Mouse (Mus musculus) hindbrain, postnatal 0 days (tissue): ENCODE measurements at regions not wholly inside any gene's neighbourhood (a gene's known extent, or its start where the extent isn't known, plus 50 kb on each side); places are given as distances from the start of the nearest gene placed in this dataset.

ENCODE experiments used
- ATAC-seq: fragments of 200-750 bp; cut with Nextera tagmentation; 2 replicates; pipeline ENCODE4 v1.8.0; 2017; ENCODE audit warnings: mild to moderate bottlenecking, moderate TSS enrichment, moderate library complexity
- DNase-seq: peaks from one replicate; pipeline ENCODE4 v3.0.0-alpha.2; 2015; ENCODE audit warnings: low spot score
- H3K27ac ChIP-seq: fragments of 300-500 bp; sonication (generic); 2 replicates; pipeline ENCODE4 v1.5.1; 2014; ENCODE audit warnings: mild to moderate bottlenecking
- H3K27me3 ChIP-seq: fragments of 300-500 bp; sonication (generic); 2 replicates; pipeline ENCODE4 v1.6.1; 2014; ENCODE audit warnings: low read length, mixed read lengths; ENCODE audit not compliant: insufficient read depth
- H3K36me3 ChIP-seq: fragments of 300-500 bp; sonication (generic); 2 replicates; pipeline ENCODE4 v1.6.1; 2014; ENCODE audit warnings: low read length, mixed read lengths; ENCODE audit not compliant: insufficient read depth
- H3K4me1 ChIP-seq: fragments of 300-500 bp; sonication (generic); 2 replicates; pipeline ENCODE4 v1.6.1; 2014; ENCODE audit warnings: antibody characterized with exemption, low read length, mixed read lengths; ENCODE audit not compliant: insufficient read depth
- H3K4me2 ChIP-seq: fragments of 300-500 bp; sonication (generic); 2 replicates; pipeline ENCODE4 v1.6.1; 2014; ENCODE audit warnings: low read depth, mild to moderate bottlenecking, low read length, moderate library complexity, mixed read lengths
- H3K4me3 ChIP-seq: fragments of 300-500 bp; sonication (generic); 2 replicates; pipeline ENCODE4 v1.5.1; 2014; ENCODE audit warnings: low read length
- H3K9ac ChIP-seq: fragments of 300-500 bp; sonication (generic); replicated peaks from 2 replicates; pipeline ENCODE4 v1.6.1; 2014; ENCODE audit warnings: mild to moderate bottlenecking, low read length, moderate library complexity, mixed read lengths
- H3K9me3 ChIP-seq: fragments of 300-500 bp; sonication (generic); 2 replicates; pipeline ENCODE4 v1.6.1; 2016; ENCODE audit warnings: low read length, mixed read lengths
- CTCF ChIP-seq: IDR thresholded peaks from 2 replicates; pipeline ENCODE4 v1.5.1; 2016; ENCODE audit warnings: antibody characterized with exemption, control low read depth, low read depth
- WGBS: fragments of 180-500 bp; shearing (Covaris S2); extraction: QIAGEN DNeasy Blood & Tissue Kit; methylation state at CpG from one replicate; pipeline ENCODE4 v1.1.7; 2014; 5-methylcytosine and 5-hydroxymethylcytosine counted together

- no peak for TF ChIP-seq CTCF
- Histone ChIP-seq H3K4me1 (no peaks in the 10 kb centered on the region), H3K36me3 (no peaks in the 10 kb centered on the region), H3K9ac (no peak overlapping the region), H3K4me3 (no peak overlapping the region), H3K9me3 (no peaks in the 10 kb centered on the region), H3K4me2 (no peak overlapping the region), H3K27me3 (no peaks in the 10 kb centered on the region), H3K27ac (no peak overlapping the region)
- ATAC-seq = no peak
- DNase-seq = no peak
Measured at GRCm38 (mm10) chr10:124603061-124603460, 786.2 kb downstream of the Slc16a7 start.

- ATAC-seq (no peak), DNase-seq (peak; percentile 63)
Measured at GRCm38 (mm10) chr10:124570746-124571145, 818.5 kb downstream of the Slc16a7 start.

GRCm38 (mm10) chr10:124563626-124564025 lies 825.6 kb downstream of the Slc16a7 start:
- Histone ChIP-seq H3K27me3 (no peaks in the 10 kb centered on the region), H3K9ac (no peak overlapping the region), H3K4me1 (no peaks in the 10 kb centered on the region), H3K4me2 (no peak overlapping the region), H3K9me3 (no peaks in the 10 kb centered on the region), H3K4me3 (no peak overlapping the region), H3K27ac (no peak overlapping the region), H3K36me3 (no peaks in the 10 kb centered on the region)
- DNase-seq (no peak), ATAC-seq (no peak)
- 86% methylated on average over 6 of the region's 6 CpGs for WGBS
- no peak for TF ChIP-seq CTCF

More at GRCm38 (mm10) chr10:124570746-124571145, 818.5 kb downstream of the Slc16a7 start:
- Histone ChIP-seq H3K4me3 (no peak overlapping the region), H3K9ac (no peak overlapping the region), H3K27ac (no peak overlapping the region), H3K9me3 (no peaks in the 10 kb centered on the region), H3K4me2 (0 out of 2 replicates have a peak overlapping the region, but pooled peaks have one; percentile 23), H3K36me3 (no peaks in the 10 kb centered on the region), H3K27me3 (no peaks in the 10 kb centered on the region), H3K4me1 (no peaks in the 10 kb centered on the region)
- no peak for TF ChIP-seq CTCF
- 18% methylated on average over 4 of the region's 4 CpGs for WGBS

GRCm38 (mm10) chr10:124528175-124528574 lies 861.1 kb downstream of the Slc16a7 start:
- no peaks in the 10 kb centered on the region for H3K9me3 ChIP-seq
- H3K27me3 ChIP-seq = no peaks in the 10 kb centered on the region
- no peak overlapping the region for H3K4me3 ChIP-seq
- no peaks in the 10 kb centered on the region for H3K36me3 ChIP-seq
- WGBS = 86% methylated on average over 4 of the region's 4 CpGs
- no peak for TF ChIP-seq CTCF
- H3K27ac ChIP-seq = no peak overlapping the region
- no peak overlapping the region for H3K4me2 ChIP-seq
- H3K4me1 ChIP-seq = no peaks in the 10 kb centered on the region
- no peak overlapping the region for H3K9ac ChIP-seq
- ATAC-seq (no peak), DNase-seq (no peak)
